Mouse (Mus musculus) forebrain, embryonic 13.5 days (tissue): Measurements from ENCODE around the gene Nenf. TPM values are rescaled to one million over a fixed set of nuclear protein-coding genes. Genes with fewer than 3 reads are reported as not detected.

Source experiments
- ATAC-seq: fragments of 200-750 bp; cut with Nextera tagmentation; 2 replicates; pipeline ENCODE4 v1.8.0; 2017
- H3K27ac ChIP-seq: fragments of 300-500 bp; sonication (generic); 2 replicates; pipeline ENCODE4 v1.5.1; 2015; ENCODE audit warnings: inconsistent platforms, mild to moderate bottlenecking, moderate library complexity
- H3K27me3 ChIP-seq: fragments of 300-500 bp; sonication (generic); 2 replicates; pipeline ENCODE4 v1.6.1; 2015; ENCODE audit warnings: mild to moderate bottlenecking, inconsistent platforms
- H3K36me3 ChIP-seq: fragments of 300-500 bp; sonication (generic); 2 replicates; pipeline ENCODE4 v1.6.1; 2015; ENCODE audit warnings: mild to moderate bottlenecking, inconsistent platforms; ENCODE audit not compliant: poor library complexity, severe bottlenecking
- H3K4me1 ChIP-seq: fragments of 300-500 bp; sonication (generic); 2 replicates; pipeline ENCODE4 v1.6.1; 2015; ENCODE audit warnings: inconsistent platforms
- H3K4me2 ChIP-seq: fragments of 300-500 bp; sonication (generic); 2 replicates; pipeline ENCODE4 v1.6.1; 2015; ENCODE audit warnings: inconsistent platforms, mild to moderate bottlenecking, moderate library complexity
- H3K4me3 ChIP-seq: fragments of 300-500 bp; sonication (generic); 2 replicates; pipeline ENCODE4 v1.5.1; 2015; ENCODE audit warnings: mild to moderate bottlenecking, inconsistent platforms
- H3K9ac ChIP-seq: fragments of 300-500 bp; sonication (generic); 2 replicates; pipeline ENCODE4 v1.6.1; 2015; ENCODE audit warnings: mild to moderate bottlenecking, inconsistent platforms
- H3K9me3 ChIP-seq: fragments of 300-500 bp; sonication (generic); replicated peaks from 2 replicates; pipeline ENCODE4 v1.6.1; 2016; ENCODE audit warnings: inconsistent platforms
- WGBS: fragments of 180-500 bp; shearing (Covaris S2); methylation state at CpG from one replicate; pipeline ENCODE4 v1.1.7; 2015; 5-methylcytosine and 5-hydroxymethylcytosine counted together
- polyA plus RNA-seq: library from polyadenylated mRNA; unstranded; fragments of >200 nt; fragmentation: Nextera tagmentation; extraction: Ambion mirVana; gene quantifications from 2 replicates; pipeline ENCODE4 v1.2.1, GENCODE M21; 2015

Gene Nenf
- polyA plus RNA-seq, 1 experiment from 2014 or later = 69.3 TPM

DNA sequence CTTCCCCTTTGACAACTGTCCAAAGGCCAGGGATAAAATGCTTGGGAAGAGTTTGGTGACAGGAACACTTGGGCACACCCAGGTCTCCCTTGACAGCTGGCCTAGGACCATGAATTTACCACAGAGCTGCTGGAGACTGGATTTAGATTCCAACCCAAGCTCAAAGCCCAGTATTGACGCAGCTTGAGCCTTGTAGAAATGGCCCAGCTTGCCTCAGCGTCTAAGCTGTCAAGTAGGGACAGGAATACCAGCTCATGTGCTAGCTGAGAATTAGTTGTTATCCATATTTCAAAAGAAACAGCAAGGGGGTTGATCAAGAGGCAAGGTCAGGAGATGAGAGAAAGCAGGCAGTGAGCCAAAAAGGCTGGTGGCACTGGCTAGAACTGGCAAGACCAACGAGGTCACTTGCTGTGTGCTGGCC lies 60.6 kb downstream of the Nenf start:
- Histone ChIP-seq H3K4me3 (no peak overlapping the region), H3K9ac (no peak overlapping the region), H3K9me3 (no peaks in the 10 kb centered on the region), H3K27me3 (0 out of 2 replicates have a peak, but pooled peaks cover 3% of the 10 kb centered on the region), H3K27ac (no peak overlapping the region), H3K4me2 (no peak overlapping the region), H3K36me3 (no peaks in the 10 kb centered on the region), H3K4me1 (no peaks in the 10 kb centered on the region)
- WGBS = 76% methylated on average over 3 of the region's 3 CpGs
- no peak for ATAC-seq

Other genes starting within 250 kb of the Nenf start
- gene Batf3, start 220.3 kb downstream of the Nenf start, polyA plus RNA-seq = 2.1 and 2.6 TPM in 2 replicates
- not detected in 2 replicates for gene Fam71a, start 153.4 kb downstream of the Nenf start, polyA plus RNA-seq
- 1.0 and 1.4 TPM in 2 replicates for gene Atf3, start 100.2 kb downstream of the Nenf start, polyA plus RNA-seq
- gene Tmem206, start 7.7 kb upstream of the Nenf start, polyA plus RNA-seq = 41.3 and 43.9 TPM in 2 replicates
- 6.5 and 7.4 TPM in 2 replicates for gene Ppp2r5a, start 85.1 kb upstream of the Nenf start, polyA plus RNA-seq